Mouse (Mus musculus) CH12.LX (cell line): Measurements from ENCODE around the gene Spp1. TPM values are rescaled to one million over a fixed set of nuclear protein-coding genes. Genes with fewer than 3 reads are reported as not detected.

Experiments used
- DNase-seq: peaks from one replicate; pipeline ENCODE4 v3.0.0-alpha.2; 2013; ENCODE audit errors: extremely low read depth
- H3K27ac ChIP-seq: 2 replicates; pipeline ENCODE4 v1.5.1; 2012; ENCODE audit warnings: low read depth, mild to moderate bottlenecking, control low read depth, moderate library complexity; ENCODE audit not compliant: insufficient read depth
- H3K27me3 ChIP-seq: replicated peaks from 2 replicates; pipeline ENCODE3; 2012; ENCODE audit warnings: inconsistent platforms
- H3K36me3 ChIP-seq, 2 experiments: replicated peaks in 1 of 2; 2 replicates each; pipeline versions ENCODE3 to v1.6.1; 2012; ENCODE audit warnings: inconsistent platforms in 1 of 2, low read length in 1 of 2, mild to moderate bottlenecking in 1 of 2, mixed read lengths in 1 of 2, moderate library complexity in 1 of 2; ENCODE audit not compliant: control insufficient read depth in 1 of 2, insufficient read depth in 1 of 2
- H3K4me1 ChIP-seq, 2 experiments: 2 replicates each; pipeline ENCODE4 v1.6.1; 2012; ENCODE audit warnings: inconsistent platforms in 1 of 2, moderate library complexity in 1 of 2; ENCODE audit not compliant: insufficient read depth in 2 of 2, control insufficient read depth in 1 of 2
- H3K4me2 ChIP-seq: 2 replicates; pipeline ENCODE4 v1.6.1; 2012; ENCODE audit warnings: low read depth, mild to moderate bottlenecking, control low read depth; ENCODE audit not compliant: poor library complexity, insufficient read depth, severe bottlenecking
- H3K4me3 ChIP-seq, 3 experiments: fragments of 150-350 bp in 1 of 3; sonication (generic) in 1 of 3; replicated peaks in 1 of 3; 2 replicates each; pipeline versions ENCODE3 to v1.5.1; 2011 to 2012; ENCODE audit warnings: low read depth in 2 of 3, low read length in 2 of 3, mild to moderate bottlenecking in 2 of 3, moderate library complexity in 2 of 3, control low read depth in 1 of 3, improper control_type of control experiment in 1 of 3, inconsistent platforms in 1 of 3, mixed read lengths in 1 of 3; ENCODE audit not compliant: poor library complexity in 1 of 3
- H3K79me2 ChIP-seq: replicated peaks from 2 replicates; pipeline ENCODE4 v1.6.1; 2012; ENCODE audit warnings: mild to moderate bottlenecking, moderate library complexity; ENCODE audit not compliant: control insufficient read depth, poor library complexity, insufficient read depth, severe bottlenecking; ENCODE audit errors: extremely low read depth
- H3K9ac ChIP-seq: 2 replicates; pipeline ENCODE4 v1.6.1; 2012; ENCODE audit warnings: low read depth, mild to moderate bottlenecking, control low read depth, moderate library complexity; ENCODE audit not compliant: insufficient read depth
- H3K9me3 ChIP-seq: replicated peaks from 2 replicates; pipeline ENCODE3; 2012; ENCODE audit warnings: low read length, inconsistent platforms, mixed read lengths
- CHD1 ChIP-seq: IDR thresholded peaks from 2 replicates; pipeline ENCODE4 v1.6.1; 2012; ENCODE audit warnings: low read depth, low read length, improper control_type of control experiment, inconsistent platforms
- ETS1 ChIP-seq: conservative IDR thresholded peaks from 2 replicates; pipeline ENCODE4 v1.6.1; 2012; ENCODE audit warnings: low read depth, mild to moderate bottlenecking, inconsistent platforms, low read length, improper control_type of control experiment, moderate library complexity
- GABPA ChIP-seq: IDR thresholded peaks from 2 replicates; pipeline ENCODE4 v1.6.1; 2012; ENCODE audit warnings: low read depth, low read length, improper control_type of control experiment, inconsistent platforms; ENCODE audit not compliant: insufficient replicate concordance
- KAT2A ChIP-seq: IDR thresholded peaks from 2 replicates; pipeline ENCODE4 v1.6.1; 2012; ENCODE audit warnings: low read length, improper control_type of control experiment, inconsistent platforms; ENCODE audit not compliant: insufficient replicate concordance
- MAFK ChIP-seq: IDR thresholded peaks from 2 replicates; pipeline ENCODE4 v1.6.1; 2011; ENCODE audit warnings: low read length, improper control_type of control experiment; ENCODE audit not compliant: insufficient replicate concordance
- MAZ ChIP-seq: IDR thresholded peaks from 2 replicates; pipeline ENCODE4 v1.6.1; 2012; ENCODE audit warnings: low read depth, mild to moderate bottlenecking, inconsistent platforms, low read length, improper control_type of control experiment, moderate library complexity
- MEF2A ChIP-seq: IDR thresholded peaks from 2 replicates; pipeline ENCODE4 v1.6.1; 2014; ENCODE audit warnings: low read depth, mild to moderate bottlenecking, inconsistent platforms, low read length, improper control_type of control experiment, borderline replicate concordance
- MYC ChIP-seq: IDR thresholded peaks from 2 replicates; pipeline ENCODE4 v1.6.1; 2011; ENCODE audit warnings: low read depth, mild to moderate bottlenecking, improper control_type of control experiment, low read length
- NELFE ChIP-seq: IDR thresholded peaks from 2 replicates; pipeline ENCODE4 v1.6.1; 2011; ENCODE audit warnings: low read depth, low read length, improper control_type of control experiment
- NRF1 ChIP-seq: IDR thresholded peaks from 2 replicates; pipeline ENCODE4 v1.6.1; 2014; ENCODE audit warnings: low read depth, mild to moderate bottlenecking, inconsistent platforms, low read length, improper control_type of control experiment, moderate library complexity
- POLR2A ChIP-seq: IDR thresholded peaks from 2 replicates; pipeline ENCODE4 v1.6.1; 2011; ENCODE audit warnings: low read depth, mild to moderate bottlenecking, improper control_type of control experiment, low read length
- POLR2AphosphoS2 ChIP-seq: IDR thresholded peaks from 2 replicates; pipeline ENCODE4 v1.6.1; 2011; ENCODE audit warnings: low read depth, low read length, improper control_type of control experiment
- RAD21 ChIP-seq: IDR thresholded peaks from 2 replicates; pipeline ENCODE4 v1.6.1; 2011; ENCODE audit warnings: low read depth, mild to moderate bottlenecking, low read length, improper control_type of control experiment, moderate library complexity
- SIN3A ChIP-seq: IDR thresholded peaks from 2 replicates; pipeline ENCODE4 v1.6.1; 2012; ENCODE audit warnings: low read length, improper control_type of control experiment, inconsistent platforms
- USF1 ChIP-seq: IDR thresholded peaks from 2 replicates; pipeline ENCODE4 v1.6.1; 2014; ENCODE audit warnings: low read depth, mild to moderate bottlenecking, inconsistent platforms, low read length, improper control_type of control experiment
- ZC3H11A ChIP-seq: IDR thresholded peaks from 2 replicates; pipeline ENCODE4 v1.6.1; 2012; ENCODE audit warnings: low read depth, mild to moderate bottlenecking, inconsistent platforms, low read length, improper control_type of control experiment
- ZMIZ1 ChIP-seq: IDR thresholded peaks from 2 replicates; pipeline ENCODE4 v1.6.1; 2012; ENCODE audit warnings: low read depth, mild to moderate bottlenecking, inconsistent platforms, low read length, improper control_type of control experiment
- dilution Hi-C: fragments of 300-500 bp; cut with MboI; formaldehyde crosslinking; loops from 2 replicates; pipeline ENCODE4 v1.14.3; 2020; ENCODE audit warnings: low sequenced_read_pairs; ENCODE audit not compliant: extremely low pct_unique_long_range_greater_than_20kb, extremely low pct_ligation_motif_present
- in situ Hi-C: fragments of 300-500 bp; cut with MboI; formaldehyde crosslinking; loops from 3 replicates; pipeline ENCODE4 v1.14.3; 2019; ENCODE audit warnings: low sequenced_read_pairs, low pct_ligation_motif_present, low pct_unique_long_range_greater_than_20kb, mixed read lengths
- polyA plus RNA-seq: library from polyadenylated mRNA; unstranded; fragments of >175 nt; gene quantifications from 2 replicates; pipeline ENCODE4 v1.2.1, GENCODE M21; 2012; ENCODE audit warnings: low read depth; ENCODE audit not compliant: insufficient read length
- total RNA-seq, 2 experiments: library from RNA; depleted of rRNA; stranded (reverse); fragments of 300-350 nt in 1 of 2; fragments of >200 nt in 1 of 2; gene quantifications; 2 replicates each; pipeline ENCODE4 v1.2.3; 2012 to 2014

Gene Spp1
- total and polyA plus RNA-seq, 3 experiments = 2.1 to 27.0 (median 10.4) TPM

DNA sequence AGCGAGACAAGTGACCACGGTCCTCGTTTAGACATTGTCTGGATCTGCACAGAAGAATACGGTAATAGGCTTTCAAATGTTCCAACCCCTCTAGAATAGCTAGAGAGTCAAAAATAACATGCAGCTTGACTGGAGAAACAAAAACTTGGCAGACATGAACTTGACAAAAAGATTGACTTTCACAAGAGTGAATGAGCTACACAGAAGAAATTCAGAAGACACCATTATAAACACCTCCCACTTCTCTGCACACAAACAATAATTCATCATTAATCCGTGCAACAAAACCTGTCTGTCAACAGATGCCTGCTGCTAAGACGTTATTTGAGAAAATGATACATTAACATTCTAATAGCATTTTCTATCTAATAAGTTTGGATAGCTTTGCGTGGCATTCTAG, 30.4 kb upstream of the Spp1 start:
- Histone ChIP-seq H3K4me2 (no peak overlapping the region), H3K9me3 (no peaks in the 10 kb centered on the region), H3K4me3 (no peak overlapping the region)
- in situ Hi-C loops = no loop called here
- no peak for TF ChIP-seq MAFK
- TF ChIP-seq, all 38 proteins: peak for 0
- dilution Hi-C loops = no loop called here
- Histone ChIP-seq H3K4me1 (no peaks in the 10 kb centered on the region), H3K9ac (no peak overlapping the region), H3K27ac (no peak overlapping the region), H3K79me2 (no peaks in the 10 kb centered on the region), H3K27me3 (no peaks in the 10 kb centered on the region), H3K36me3 (no peaks in the 10 kb centered on the region)
- DNase-seq = no peak

- Histone ChIP-seq H3K4me2 (no peak overlapping the region), H3K4me3 (no peak overlapping the region), H3K4me1 (no peaks in the 10 kb centered on the region), H3K27ac (no peak overlapping the region), H3K79me2 (no peaks in the 10 kb centered on the region), H3K9me3 (no peaks in the 10 kb centered on the region), H3K36me3 (no peaks in the 10 kb centered on the region), H3K9ac (no peak overlapping the region), H3K27me3 (no peaks in the 10 kb centered on the region)
- TF ChIP-seq GABPA (no peak), KAT2A (no peak), NRF1 (no peak), SIN3A (no peak), NELFE (no peak), MAZ (no peak), POLR2AphosphoS2 (no peak), MEF2A (no peak), USF1 (no peak), ETS1 (no peak), CHD1 (no peak)
- dilution Hi-C loops = no loop called here
- no peak for DNase-seq
- in situ Hi-C loops = no loop called here
Measured at GRCm38 (mm10) chr5:104405051-104405450, 29.9 kb upstream of the Spp1 start.

- Histone ChIP-seq H3K79me2 (no peaks in the 10 kb centered on the region), H3K27ac (no peak overlapping the region), H3K9ac (no peak overlapping the region), H3K4me2 (no peak overlapping the region), H3K4me1 (no peaks in the 10 kb centered on the region), H3K27me3 (no peaks in the 10 kb centered on the region), H3K36me3 (no peaks in the 10 kb centered on the region), H3K9me3 (no peaks in the 10 kb centered on the region), H3K4me3 (no peak overlapping the region)
- in situ Hi-C loops (no loop called here), dilution Hi-C loops (no loop called here)
- no peak for DNase-seq
- TF ChIP-seq POLR2A = no peak
- TF ChIP-seq MYC = no peak
- TF ChIP-seq ZMIZ1 = no peak
- TF ChIP-seq ZC3H11A = no peak
- no peak for TF ChIP-seq SIN3A
- TF ChIP-seq RAD21 = no peak
Measured at GRCm38 (mm10) chr5:104406756-104407155, 28.2 kb upstream of the Spp1 start.
